ENCODE assay signal across 8 mouse cellular contexts in genomic region chr3:57575660-57576055, GRCm38 (mm10). TPM values are rescaled to one million over a fixed set of nuclear protein-coding genes. Genes with fewer than 3 reads are reported as not detected.
A peak's percentile ranks its signal among the peaks of the same experiment; 100 is the strongest.
DNase-seq lines count a peak whose midpoint lies in the region; ATAC-seq lines count a peak whose summit lies in the region.

Wwtr1 (minus strand) TSS chr3:57575910.

- peak; percentile 92 for ATAC-seq in hindbrain, embryonic 12.5 days (ENCODE audit: low FRiP score)

- H3K9me3 ChIP-seq in hindbrain, embryonic 12.5 days (replicated peaks): no peaks in the 10 kb centered on the region

- no peaks in the 10 kb centered on the region for H3K36me3 ChIP-seq in hindbrain, embryonic 12.5 days

- under 1% methylated on average over 36 of the region's 36 CpGs for WGBS in hindbrain, embryonic 12.5 days

- peak within 1 kb of the TSS; percentile 77 for H3K27ac ChIP-seq in hindbrain, embryonic 12.5 days

- H3K4me3 ChIP-seq in hindbrain, embryonic 12.5 days: peak within 1 kb of the TSS; percentile 78

- H3K4me1 ChIP-seq in hindbrain, embryonic 12.5 days: peaks cover 20% of the 10 kb centered on the region

- peak within 1 kb of the TSS; percentile 80 for H3K9ac ChIP-seq in hindbrain, embryonic 12.5 days

- H3K4me2 ChIP-seq in hindbrain, embryonic 12.5 days (replicated peaks): peak within 1 kb of the TSS; percentile 95

- H3K27me3 ChIP-seq in hindbrain, embryonic 12.5 days: no peaks in the 10 kb centered on the region

- DNase-seq in WW6 (ENCODE audit: low read depth, low spot score): peak; percentile 87
- peak; percentile 30 to 54 for DNase-seq in cerebellum, postnatal 25 days
- peak; percentile 50 to 65 for DNase-seq in frontal cortex, postnatal 36 days (ENCODE audit: low spot score in 2 of 2)
- DNase-seq in left cerebral cortex, adult 11 months (ENCODE audit: low spot score): peak; percentile 28
- DNase-seq in lung, postnatal 25 days (ENCODE audit: low spot score): peak; percentile 96
- DNase-seq in right cerebral cortex, adult 18-20 months: peak; percentile 57
- peak; percentile 88 to 92 for DNase-seq in urinary bladder, postnatal 36 days (ENCODE audit: low spot score in 2 of 2)

RNA-seq across cellular contexts. Expression of gene Wwtr1, which starts in this region (rescaled TPM):
- polyA plus RNA-seq in hindbrain, embryonic 12.5 days (2016; fragmentation: Nextera tagmentation; extraction: Ambion mirVana): 13.9 and 14.2 TPM in 2 replicates

Comparison
In these comparisons a context has a peak if more than half of its experiments do, and no peak if none do; other contexts are left out.
1. Peak in every context shown above with its lines: DNase-seq, ATAC-seq, H3K4me3 ChIP-seq and H3K27ac ChIP-seq.
2. DNase-seq: peak in every context shown above with its lines; median percentile 96 in lung, postnatal 25 days; 90 in urinary bladder, postnatal 36 days; 87 in WW6; 58 in frontal cortex, postnatal 36 days; 57 in right cerebral cortex, adult 18-20 months; 42 in cerebellum, postnatal 25 days; 28 in left cerebral cortex, adult 11 months.